Comparison of ENCODE assay signal across 19 mouse cellular contexts in the genomic region with DNA sequence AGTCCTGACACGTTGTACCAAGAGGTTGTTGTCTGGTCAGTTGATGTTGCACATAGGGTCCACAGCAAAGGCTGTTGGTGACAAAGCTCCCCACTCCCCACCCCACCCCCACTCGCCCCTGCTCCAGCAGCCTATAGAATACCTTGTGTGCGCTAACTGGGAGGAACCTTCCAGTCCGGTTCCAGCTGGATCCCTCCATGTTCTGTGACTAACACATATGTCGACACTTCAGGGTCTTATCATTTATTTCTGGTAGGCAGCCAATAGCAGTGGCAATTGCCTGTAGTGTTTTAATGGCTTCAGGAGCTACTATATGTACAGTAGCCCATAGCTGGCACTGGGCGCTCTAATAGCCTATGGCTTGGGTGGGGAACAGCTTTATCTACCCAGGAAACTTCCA. TPM values are rescaled to one million over a fixed set of nuclear protein-coding genes. Genes with fewer than 3 reads are reported as not detected.
DNase-seq lines count a peak whose midpoint lies in the region; ATAC-seq and TF ChIP-seq lines count a peak whose summit lies in the region.
"Had no signal": no experiment of that assay in that cellular context is flagged by ENCODE, and none has a peak within 500 bp of the region (broad histone marks: within the 10 kb centered on the region; RNA-seq: fewer than 3 reads in every experiment).

No protein-coding gene starts in this region.

- no peak for ATAC-seq in heart, embryonic 13.5 days (ENCODE audit: extremely low read depth, insufficient number of reproducible peaks, low FRiP score, low TSS enrichment)
- ATAC-seq in lung, postnatal 0 days: no peak
- ATAC-seq: forebrain, embryonic 13.5 days; liver, postnatal 0 days; midbrain, embryonic 13.5 days had no signal

- intact Hi-C loops in left cerebral cortex, postnatal 14 days (cut with DNase I): no loop called here

- TF ChIP-seq EP300 in lung, postnatal 0 days (IDR thresholded peaks at IDR 0.05): no peak

- WGBS in heart, embryonic 13.5 days: 48% methylated on average over 6 of the region's 6 CpGs
- 68% methylated on average over 6 of the region's 6 CpGs for WGBS in lung, postnatal 0 days

- DNase-seq in heart, adult 8-10 months (ENCODE audit: low spot score): no peak
- peak; percentile 62 for DNase-seq in lung, postnatal 0 days (ENCODE audit: low spot score)
- no peak for DNase-seq in lung, postnatal 10 days
- peak; percentile 81 for DNase-seq in R1 (ENCODE audit: low read depth, low spot score)
- DNase-seq in left cerebral cortex, postnatal 14 days (ENCODE audit: low spot score in 2 of 2): no peak
- DNase-seq in kidney, postnatal 10 days: no peak
- DNase-seq: cerebellum, postnatal 36 days; gastrocnemius, postnatal 36 days; kidney, postnatal 14 days; liver; liver, postnatal 0 days; right cerebral cortex, postnatal 25 days; thymus, postnatal 14 days had no signal

- H3K36me3 ChIP-seq in heart, embryonic 13.5 days: no peaks in the 10 kb centered on the region
- H3K36me3 ChIP-seq in lung, postnatal 0 days (ENCODE audit: insufficient read depth, low read length): no peaks in the 10 kb centered on the region
- H3K36me3 ChIP-seq: hindbrain, embryonic 13.5 days; midbrain, embryonic 13.5 days; neural tube, embryonic 15.5 days had no signal

- peak overlapping the region; percentile 48 for H3K4me2 ChIP-seq in heart, embryonic 13.5 days
- no peak overlapping the region for H3K4me2 ChIP-seq in lung, postnatal 0 days (replicated peaks; ENCODE audit: low read depth, low read length)
- H3K4me2 ChIP-seq: forebrain, embryonic 13.5 days; hindbrain, embryonic 13.5 days; midbrain, embryonic 13.5 days; neural tube, embryonic 15.5 days had no signal

- no peaks in the 10 kb centered on the region for H3K27me3 ChIP-seq in heart, embryonic 13.5 days (replicated peaks)
- no peaks in the 10 kb centered on the region for H3K27me3 ChIP-seq in lung, postnatal 0 days (replicated peaks; ENCODE audit: insufficient read depth, low read length)
- H3K27me3 ChIP-seq: forebrain, embryonic 13.5 days; hindbrain, embryonic 13.5 days; midbrain, embryonic 13.5 days; neural tube, embryonic 15.5 days had no signal

- H3K27ac ChIP-seq in heart, embryonic 13.5 days (replicated peaks): peak overlapping the region; percentile 62
- H3K27ac ChIP-seq in lung, postnatal 0 days (ENCODE audit: low read length): no peak overlapping the region
- H3K27ac ChIP-seq: forebrain, embryonic 13.5 days; hindbrain, embryonic 13.5 days; midbrain, embryonic 13.5 days; neural tube, embryonic 15.5 days had no signal

- H3K4me3 ChIP-seq in heart, embryonic 13.5 days: no peak overlapping the region
- H3K4me3 ChIP-seq in lung, postnatal 0 days (ENCODE audit: low read depth, low read length): no peak overlapping the region
- H3K4me3 ChIP-seq: forebrain, embryonic 13.5 days; hindbrain, embryonic 13.5 days; midbrain, embryonic 13.5 days; myocyte; neural tube, embryonic 15.5 days had no signal

- peaks cover 56% of the 10 kb centered on the region for H3K4me1 ChIP-seq in heart, embryonic 13.5 days
- H3K4me1 ChIP-seq in lung, postnatal 0 days (ENCODE audit: insufficient read depth, low read depth, low read length): peaks cover 9% of the 10 kb centered on the region; the same call in 1 of the 2 replicates

- TF ChIP-seq CTCF in lung, postnatal 0 days (IDR thresholded peaks at IDR 0.05): no peak

- H3K9ac ChIP-seq in heart, embryonic 13.5 days: peak overlapping the region; percentile 48; the same call in 1 of the 2 replicates
- no peak overlapping the region for H3K9ac ChIP-seq in lung, postnatal 0 days (replicated peaks; ENCODE audit: low read depth)
- H3K9ac ChIP-seq: forebrain, embryonic 13.5 days; hindbrain, embryonic 13.5 days; liver, postnatal 0 days; midbrain, embryonic 13.5 days; neural tube, embryonic 15.5 days had no signal

- no peaks in the 10 kb centered on the region for H3K9me3 ChIP-seq in heart, embryonic 13.5 days
- no peaks in the 10 kb centered on the region for H3K9me3 ChIP-seq in lung, postnatal 0 days (ENCODE audit: low read length)
- H3K9me3 ChIP-seq: forebrain, embryonic 13.5 days; hindbrain, embryonic 13.5 days; midbrain, embryonic 13.5 days; neural tube, embryonic 15.5 days had no signal

RNA-seq across cellular contexts. Expression of a gene that starts 1.9 kb away (rescaled TPM):
- polyA plus RNA-seq in heart, embryonic 13.5 days (2015; fragmentation: Nextera tagmentation; extraction: Ambion mirVana): 8.5 and 8.6 TPM in 2 replicates
- 10 to 100 TPM; 32.2 to 45.2 (median 41.6) TPM for total RNA-seq in heart, adult 8-10 months (2022)
- 4.1 and 4.2 TPM in 2 replicates for polyA plus RNA-seq in lung, postnatal 0 days (2015; fragmentation: Nextera tagmentation; extraction: Ambion mirVana)
- 10 to 100 TPM; 51.0 to 52.6 TPM for total RNA-seq in left cerebral cortex, postnatal 14 days (2021)

Comparison
In these comparisons a context has a peak if more than half of its experiments do, and no peak if none do; other contexts are left out.
1. DNase-seq: peak in lung, postnatal 0 days (single experiment) and R1 (single experiment); none in heart, adult 8-10 months (single experiment), lung, postnatal 10 days (single experiment), left cerebral cortex, postnatal 14 days (0 of 2) and kidney, postnatal 10 days (single experiment).